Mouse (Mus musculus) left cerebral cortex, postnatal 36 days (tissue): ENCODE measurements around the gene Olfr520. TPM values are rescaled to one million over a fixed set of nuclear protein-coding genes. Genes with fewer than 3 reads are reported as not detected.
"Not testable (repeated sequence)": the region's sequence is repeated elsewhere in the genome, so short reads cannot be mapped to it uniquely, and the experiment has no call there.

Source experiments
- DNase-seq, 2 experiments: peaks; one replicate each; pipeline ENCODE4 v3.0.0; 2021 to 2022; ENCODE audit warnings: low spot score in 2 of 2, mixed read lengths in 1 of 2
- intact Hi-C: fragments of 180-260 bp; cut with DNase I; formaldehyde crosslinking; loops from one replicate; pipeline ENCODE4 v1.15.1; 2025
- total RNA-seq, 2 experiments: library from RNA; stranded (reverse); gene quantifications; 2 replicates each; pipeline ENCODE4 v1.2.3; 2021

Gene Olfr520
- total RNA-seq, 2 experiments from 2014 or later, result not detected

GRCm38 (mm10) chr7:99709992-99710391 lies 20.1 kb upstream of the Olfr520 start:
- DNase-seq, result no peak
- intact Hi-C loops, result loop anchor here (2.0 to 5.0 kb wide), 4 partner anchors 38 to 87 kb away; no protein-coding TSS in a partner anchor

DNA sequence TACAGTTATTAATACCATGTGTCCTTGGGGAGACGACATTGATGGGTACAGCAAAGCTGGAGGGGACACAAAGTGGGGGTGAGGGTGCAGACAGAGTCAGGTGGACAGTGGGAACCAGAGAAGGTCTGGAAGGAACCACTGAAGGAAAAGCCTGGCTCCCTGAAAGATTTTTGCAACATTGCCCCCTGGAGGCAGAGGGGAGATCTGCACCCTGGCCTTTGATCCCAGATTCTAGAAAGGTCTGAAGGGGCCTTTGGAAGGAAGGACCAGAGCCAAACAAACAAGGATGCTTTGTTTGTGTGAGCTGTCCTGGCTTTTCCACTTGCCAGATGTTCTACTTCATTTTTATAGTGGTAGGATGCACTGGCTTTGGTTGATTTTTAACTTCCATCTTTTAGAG lies 19.6 kb upstream of the Olfr520 start:
- intact Hi-C loops, result loop anchor here (5.0 kb wide), 2 partner anchors 53 to 87 kb away; no protein-coding TSS in a partner anchor
- DNase-seq, result peak; percentile 35 to 38

- intact Hi-C loops, result loop anchor here (5.0 kb wide), 2 partner anchors 54 to 86 kb away; no protein-coding TSS in a partner anchor
- no peak for DNase-seq
Observed at GRCm38 (mm10) chr7:99711166-99711565, 18.9 kb upstream of the Olfr520 start, which contains the start of gene Slco2b1. Gene Slco2b1, minus strand, starts transcription at chr7:99711340.

DNA sequence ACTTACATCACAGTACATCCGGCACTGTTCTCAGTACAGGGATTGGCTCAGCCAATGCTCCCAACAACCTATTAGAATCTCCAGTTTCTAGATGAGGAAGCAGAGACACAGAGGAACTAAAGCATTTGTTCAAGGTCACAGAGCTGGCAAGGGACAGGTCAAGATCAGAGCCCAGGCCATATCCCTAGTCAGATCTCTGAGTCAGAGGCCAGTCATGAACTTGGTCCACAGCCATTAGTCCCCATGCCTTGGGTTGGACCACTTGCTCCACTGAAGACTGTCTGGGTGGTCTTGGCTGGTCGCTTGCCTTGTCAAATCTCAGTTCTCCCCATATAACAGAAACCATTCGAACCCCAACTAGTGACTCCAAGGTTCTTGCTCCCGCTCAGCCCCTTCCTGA lies 17.6 kb upstream of the Olfr520 start:
- no peak for DNase-seq
- intact Hi-C loops, result loop anchor here (5.0 kb wide), 2 partner anchors 55 to 85 kb away; no protein-coding TSS in a partner anchor

DNA sequence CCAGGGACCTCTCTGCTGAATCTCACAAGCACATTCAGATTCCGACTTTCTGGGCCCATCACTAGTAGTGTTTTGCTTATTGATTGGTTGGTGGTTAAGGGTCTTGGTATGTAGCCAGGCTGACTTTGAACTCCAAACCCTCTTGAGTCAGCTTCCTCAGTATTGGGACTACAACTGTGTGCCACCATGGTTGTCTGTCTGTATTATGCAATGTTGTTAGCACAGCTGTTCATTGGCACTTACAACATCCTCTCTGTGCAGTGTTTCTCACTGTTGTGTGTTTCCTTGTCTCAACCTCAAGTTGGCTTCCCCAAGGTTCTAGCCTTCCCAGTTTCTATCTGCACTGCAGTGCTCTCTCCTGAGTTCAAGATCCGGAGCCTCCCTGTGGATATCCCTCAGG lies 13.5 kb upstream of the Olfr520 start:
- intact Hi-C loops, result no loop called here
- DNase-seq, result no peak

- intact Hi-C loops, result no loop called here
- no peak for DNase-seq
Observed at GRCm38 (mm10) chr7:99734612-99735011, 4.5 kb downstream of the Olfr520 start.

DNA sequence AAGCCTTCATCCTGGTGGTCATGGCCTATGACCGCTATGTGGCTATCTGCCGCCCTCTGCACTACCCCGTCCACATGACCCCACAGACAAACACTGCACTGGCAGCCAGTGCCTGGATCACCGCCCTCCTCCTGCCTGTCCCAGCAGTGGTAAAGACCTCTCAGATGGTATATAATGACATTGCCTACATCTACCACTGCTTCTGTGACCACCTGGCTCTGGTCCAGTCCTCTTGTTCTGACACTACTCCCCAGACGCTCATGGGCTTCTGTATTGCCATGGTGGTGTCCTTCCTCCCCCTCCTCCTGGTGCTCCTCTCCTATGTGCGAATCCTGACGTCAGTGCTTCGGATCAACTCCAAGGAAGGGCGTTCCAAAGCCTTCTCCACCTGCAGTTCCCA lies 5.4 kb downstream of the Olfr520 start:
- intact Hi-C loops, DNase-seq: not testable (repeated sequence)

DNA sequence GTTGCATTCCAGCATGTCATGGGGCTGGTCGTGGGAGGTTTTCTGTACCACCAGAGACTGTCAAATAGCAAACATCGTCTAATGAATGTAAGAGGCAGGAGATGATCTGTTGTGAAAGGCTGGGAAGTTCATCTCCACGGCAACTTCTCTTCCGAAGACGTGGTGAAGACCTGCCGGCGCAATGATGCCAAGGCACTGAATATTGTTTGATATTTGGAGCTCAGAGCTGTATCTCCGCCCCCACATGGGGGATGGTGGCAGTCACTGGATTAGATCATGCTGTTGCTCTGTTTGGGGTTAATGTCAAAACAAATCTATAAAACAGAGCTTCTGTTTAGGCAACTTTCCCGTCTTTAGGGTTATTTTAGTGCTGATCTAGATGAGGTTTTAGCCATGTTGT lies 9.2 kb downstream of the Olfr520 start:
- no peak for DNase-seq
- intact Hi-C loops, result no loop called here

GRCm38 (mm10) chr7:99763207-99763606 lies 33.1 kb downstream of the Olfr520 start, which contains the start of gene Olfr521:
Gene Olfr521, plus strand, starts transcription at chr7:99763507.
- no peak for DNase-seq
- intact Hi-C loops, result no loop called here

DNA sequence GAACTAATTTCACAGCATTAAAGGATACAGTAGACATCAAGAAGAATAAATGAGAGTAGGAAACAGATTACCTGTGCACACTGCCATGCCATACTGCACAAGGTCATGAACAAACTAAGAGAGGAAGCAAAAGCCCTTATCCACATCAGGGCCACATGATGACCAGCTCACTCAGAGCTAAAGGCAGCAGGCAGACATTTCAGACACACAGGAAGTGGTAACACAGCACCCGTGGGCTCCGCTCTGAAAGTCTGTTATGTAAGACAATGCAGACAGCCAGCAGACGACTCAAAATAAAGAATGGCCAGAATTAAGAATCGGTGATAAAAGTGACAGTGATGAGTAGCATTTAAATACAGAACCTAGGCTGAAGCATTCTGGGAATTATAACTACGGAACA lies 51.3 kb downstream of the Olfr520 start:
- intact Hi-C loops, result no loop called here
- DNase-seq, result no peak

DNA sequence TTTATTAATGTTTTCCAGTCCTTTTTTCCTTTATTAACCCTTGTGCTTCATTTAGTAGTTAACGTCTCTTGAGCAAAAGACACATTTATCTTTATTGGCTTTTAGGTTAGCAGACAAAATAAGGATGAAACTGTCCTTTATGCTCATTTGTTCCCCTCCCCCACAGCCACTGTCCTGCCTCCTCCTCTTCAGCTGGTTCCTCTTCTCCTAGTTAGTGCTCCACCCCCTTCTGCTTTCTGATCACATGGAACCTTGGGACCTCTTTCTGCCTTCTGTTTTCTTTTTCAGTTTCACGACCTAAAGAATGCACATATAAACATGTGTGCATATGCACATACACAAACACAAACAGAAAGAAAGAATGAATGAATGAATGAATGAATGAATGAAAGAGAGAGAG lies 51.8 kb downstream of the Olfr520 start:
- intact Hi-C loops, result no loop called here
- DNase-seq, result no peak

DNA sequence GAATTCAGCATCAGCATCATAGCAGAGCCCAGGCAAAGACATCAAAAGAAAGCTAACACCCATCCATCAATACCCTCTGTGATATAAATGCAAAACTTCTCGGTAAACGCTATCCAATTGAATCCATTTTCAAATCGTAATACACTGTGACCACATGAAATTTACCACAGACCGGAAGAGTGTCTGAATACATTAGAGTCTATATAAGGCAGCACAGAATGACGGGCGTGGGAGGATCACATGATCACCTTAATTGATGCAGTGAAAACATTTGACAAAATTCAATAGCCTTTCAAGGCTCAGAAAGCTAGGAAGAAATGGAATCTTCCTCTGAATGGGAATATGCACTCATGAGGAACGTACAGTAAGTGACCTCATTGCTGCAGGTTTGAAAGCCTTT lies 53.3 kb downstream of the Olfr520 start:
- no peak for DNase-seq
- intact Hi-C loops, result no loop called here

DNA sequence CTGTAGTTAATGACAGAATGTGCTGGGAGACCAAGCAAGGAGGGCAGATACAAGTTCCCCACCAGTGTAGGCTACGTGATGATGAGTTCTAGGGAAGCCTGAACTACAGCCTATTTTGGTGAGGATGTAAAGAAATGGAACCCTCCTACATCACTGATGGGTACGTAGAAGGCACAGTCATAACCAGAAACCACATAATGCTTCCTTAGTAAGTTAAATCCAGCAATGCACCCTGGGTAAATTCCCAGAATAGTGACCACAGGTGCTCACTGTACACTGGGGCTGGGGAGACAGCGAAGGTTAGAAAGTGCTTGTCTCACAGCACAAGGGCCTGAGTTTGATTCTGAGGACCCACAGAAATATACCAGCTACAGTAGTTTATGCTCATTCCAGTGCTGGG lies 55.5 kb downstream of the Olfr520 start:
- intact Hi-C loops, result no loop called here
- DNase-seq, result no peak

Other genes with a start within 250 kb of the Olfr520 start
- gene Rps3, start 246.5 kb upstream of the Olfr520 start, total RNA-seq, result 100 to 1,000 TPM; 215 to 261 TPM
- gene Arrb1, start 194.8 kb upstream of the Olfr520 start, total RNA-seq, result 100 to 1,000 TPM; 189 to 196 TPM
- gene Tpbgl, start 103.2 kb upstream of the Olfr520 start, total RNA-seq, result 1 to 10 TPM; 3.2 to 4.2 TPM
- gene Slco2b1, start 18.9 kb upstream of the Olfr520 start, total RNA-seq, result 10 to 100 TPM; 11.7 to 14.2 TPM
- gene Olfr521, start 33.2 kb downstream of the Olfr520 start, total RNA-seq, result not detected
- gene Neu3, start 98.1 kb downstream of the Olfr520 start, total RNA-seq, result 1 to 10 TPM; 2.4 to 3.6 TPM
- gene Xrra1, start 128.8 kb downstream of the Olfr520 start, total RNA-seq, result 1 to 10 TPM; 1.1 to 1.6 TPM
- gene Spcs2, start 133.2 kb downstream of the Olfr520 start, total RNA-seq, result 10 to 100 TPM; 85.6 to 90.2 TPM